In genomic region chr7:130646762-130647139, GRCm38 (mm10) we compare ENCODE assay signal across 7 mouse cellular contexts.
DNase-seq lines count a peak whose midpoint lies in the region; ATAC-seq and TF ChIP-seq lines count a peak whose summit lies in the region.

No protein-coding gene starts in this region.

- DNase-seq in R1 (ENCODE audit: low read depth, low spot score), result peak; percentile 84
- DNase-seq in heart, adult 11 months, result peak; percentile 99
- DNase-seq in kidney, adult 11 months, result peak; percentile 87
- peak; percentile 85 for DNase-seq in urinary bladder, postnatal 14 days (ENCODE audit: low spot score)

- no peaks in the 10 kb centered on the region for H3K9me3 ChIP-seq in lung, embryonic 16.5 days (ENCODE audit: control insufficient read depth, low read length)

- TF ChIP-seq CTCF in olfactory bulb, adult 2 months (IDR thresholded peaks at IDR 0.05; ENCODE audit: insufficient read depth, low read depth, low read length), result no peak

- peak overlapping the region; percentile 86 for H3K9ac ChIP-seq in lung, embryonic 16.5 days (ENCODE audit: low read length)

- peak; percentile 70 for ATAC-seq in common myeloid progenitor, adult 5-6 weeks (replicated peaks; ENCODE audit: low read depth, poor library complexity, severe bottlenecking)
- ATAC-seq in lung, embryonic 16.5 days (ENCODE audit: low read depth), result peak; percentile 83

- TF ChIP-seq POLR2A in olfactory bulb, adult 2 months (IDR thresholded peaks at IDR 0.05; ENCODE audit: insufficient read depth, low read depth, low read length), result no peak

- H3K36me3 ChIP-seq in lung, embryonic 16.5 days (ENCODE audit: control insufficient read depth, insufficient read depth, low read length), result no peaks in the 10 kb centered on the region

- H3K4me3 ChIP-seq in lung, embryonic 16.5 days (ENCODE audit: low read length), result peak overlapping the region; percentile 77
- H3K4me3 ChIP-seq in olfactory bulb, adult 2 months (ENCODE audit: insufficient read depth, low read depth, low read length), result peak overlapping the region; percentile 44

- peak overlapping the region; percentile 68 for H3K4me2 ChIP-seq in lung, embryonic 16.5 days (ENCODE audit: low read depth, low read length)

- peaks cover 29% of the 10 kb centered on the region for H3K4me1 ChIP-seq in lung, embryonic 16.5 days (replicated peaks; ENCODE audit: control insufficient read depth, insufficient read depth, low read length)
- H3K4me1 ChIP-seq in olfactory bulb, adult 2 months (ENCODE audit: control insufficient read depth, insufficient read depth, low read length), result peaks cover 14% of the 10 kb centered on the region

- peak overlapping the region; percentile 99 for H3K27ac ChIP-seq in lung, embryonic 16.5 days (ENCODE audit: low read length)
- H3K27ac ChIP-seq in olfactory bulb, adult 2 months (ENCODE audit: insufficient read depth, low read depth, low read length), result no peak overlapping the region

- H3K27me3 ChIP-seq in lung, embryonic 16.5 days (ENCODE audit: control insufficient read depth, insufficient read depth, low read depth, low read length), result no peaks in the 10 kb centered on the region

- 2% methylated on average over 18 of the region's 18 CpGs for WGBS in lung, embryonic 16.5 days
- 7% methylated on average over 18 of the region's 18 CpGs for WGBS in olfactory bulb, adult 2 months
